Mouse (Mus musculus) CH12.LX (cell line): Measurements from ENCODE around the gene Arhgef38. TPM values are rescaled to one million over a fixed set of nuclear protein-coding genes. Genes with fewer than 3 reads are reported as not detected.

Experiments
- DNase-seq: peaks from one replicate; pipeline ENCODE4 v3.0.0-alpha.2; 2013; ENCODE audit errors: extremely low read depth
- H3K27ac ChIP-seq: 2 replicates; pipeline ENCODE4 v1.5.1; 2012; ENCODE audit warnings: low read depth, mild to moderate bottlenecking, control low read depth, moderate library complexity; ENCODE audit not compliant: insufficient read depth
- H3K27me3 ChIP-seq: replicated peaks from 2 replicates; pipeline ENCODE3; 2012; ENCODE audit warnings: inconsistent platforms
- H3K36me3 ChIP-seq, 2 experiments: replicated peaks in 1 of 2; 2 replicates each; pipeline versions ENCODE3 to v1.6.1; 2012; ENCODE audit warnings: inconsistent platforms in 1 of 2, low read length in 1 of 2, mild to moderate bottlenecking in 1 of 2, mixed read lengths in 1 of 2, moderate library complexity in 1 of 2; ENCODE audit not compliant: control insufficient read depth in 1 of 2, insufficient read depth in 1 of 2
- H3K4me1 ChIP-seq, 2 experiments: 2 replicates each; pipeline ENCODE4 v1.6.1; 2012; ENCODE audit warnings: inconsistent platforms in 1 of 2, moderate library complexity in 1 of 2; ENCODE audit not compliant: insufficient read depth in 2 of 2, control insufficient read depth in 1 of 2
- H3K4me2 ChIP-seq: 2 replicates; pipeline ENCODE4 v1.6.1; 2012; ENCODE audit warnings: low read depth, mild to moderate bottlenecking, control low read depth; ENCODE audit not compliant: poor library complexity, insufficient read depth, severe bottlenecking
- H3K4me3 ChIP-seq, 3 experiments: fragments of 150-350 bp in 1 of 3; sonication (generic) in 1 of 3; replicated peaks in 1 of 3; 2 replicates each; pipeline versions ENCODE3 to v1.5.1; 2011 to 2012; ENCODE audit warnings: low read depth in 2 of 3, low read length in 2 of 3, mild to moderate bottlenecking in 2 of 3, moderate library complexity in 2 of 3, control low read depth in 1 of 3, improper control_type of control experiment in 1 of 3, inconsistent platforms in 1 of 3, mixed read lengths in 1 of 3; ENCODE audit not compliant: poor library complexity in 1 of 3
- H3K79me2 ChIP-seq: replicated peaks from 2 replicates; pipeline ENCODE4 v1.6.1; 2012; ENCODE audit warnings: mild to moderate bottlenecking, moderate library complexity; ENCODE audit not compliant: control insufficient read depth, poor library complexity, insufficient read depth, severe bottlenecking; ENCODE audit errors: extremely low read depth
- H3K9ac ChIP-seq: 2 replicates; pipeline ENCODE4 v1.6.1; 2012; ENCODE audit warnings: low read depth, mild to moderate bottlenecking, control low read depth, moderate library complexity; ENCODE audit not compliant: insufficient read depth
- H3K9me3 ChIP-seq: replicated peaks from 2 replicates; pipeline ENCODE3; 2012; ENCODE audit warnings: low read length, inconsistent platforms, mixed read lengths
- BHLHE40 ChIP-seq: IDR thresholded peaks from 2 replicates; pipeline ENCODE4 v1.6.1; 2011; ENCODE audit warnings: mild to moderate bottlenecking, low read depth, low read length, improper control_type of control experiment
- CHD1 ChIP-seq: IDR thresholded peaks from 2 replicates; pipeline ENCODE4 v1.6.1; 2012; ENCODE audit warnings: low read depth, low read length, improper control_type of control experiment, inconsistent platforms
- CHD2 ChIP-seq: IDR thresholded peaks from 2 replicates; pipeline ENCODE4 v1.6.1; 2011; ENCODE audit warnings: low read length, improper control_type of control experiment
- CTCF ChIP-seq, 2 experiments: IDR thresholded peaks in 1 of 2; conservative IDR thresholded peaks in 1 of 2; 2 replicates each; pipeline ENCODE4 v1.5.1; 2011 to 2012; ENCODE audit warnings: low read depth in 2 of 2, low read length in 2 of 2, improper control_type of control experiment in 1 of 2, inconsistent platforms in 1 of 2, mild to moderate bottlenecking in 1 of 2, moderate library complexity in 1 of 2
- ELF1 ChIP-seq: IDR thresholded peaks from 2 replicates; pipeline ENCODE4 v1.6.1; 2014; ENCODE audit warnings: low read depth, mild to moderate bottlenecking, inconsistent platforms, low read length, improper control_type of control experiment
- EP300 ChIP-seq: IDR thresholded peaks from 2 replicates; pipeline ENCODE4 v1.6.1; 2011; ENCODE audit warnings: low read length, improper control_type of control experiment
- ETS1 ChIP-seq: conservative IDR thresholded peaks from 2 replicates; pipeline ENCODE4 v1.6.1; 2012; ENCODE audit warnings: low read depth, mild to moderate bottlenecking, inconsistent platforms, low read length, improper control_type of control experiment, moderate library complexity
- GABPA ChIP-seq: IDR thresholded peaks from 2 replicates; pipeline ENCODE4 v1.6.1; 2012; ENCODE audit warnings: low read depth, low read length, improper control_type of control experiment, inconsistent platforms; ENCODE audit not compliant: insufficient replicate concordance
- HCFC1 ChIP-seq: IDR thresholded peaks from 2 replicates; pipeline ENCODE4 v1.6.1; 2012; ENCODE audit warnings: low read depth, mild to moderate bottlenecking, inconsistent platforms, low read length, improper control_type of control experiment
- IRF4 ChIP-seq: IDR thresholded peaks from 2 replicates; pipeline ENCODE4 v1.6.1; 2014; ENCODE audit warnings: low read depth, mild to moderate bottlenecking, inconsistent platforms, low read length, improper control_type of control experiment
- JUND ChIP-seq: conservative IDR thresholded peaks from 2 replicates; pipeline ENCODE4 v1.6.1; 2011; ENCODE audit warnings: low read depth, low read length, improper control_type of control experiment
- KAT2A ChIP-seq: IDR thresholded peaks from 2 replicates; pipeline ENCODE4 v1.6.1; 2012; ENCODE audit warnings: low read length, improper control_type of control experiment, inconsistent platforms; ENCODE audit not compliant: insufficient replicate concordance
- MAFK ChIP-seq: IDR thresholded peaks from 2 replicates; pipeline ENCODE4 v1.6.1; 2011; ENCODE audit warnings: low read length, improper control_type of control experiment; ENCODE audit not compliant: insufficient replicate concordance
- MAZ ChIP-seq: IDR thresholded peaks from 2 replicates; pipeline ENCODE4 v1.6.1; 2012; ENCODE audit warnings: low read depth, mild to moderate bottlenecking, inconsistent platforms, low read length, improper control_type of control experiment, moderate library complexity
- MEF2A ChIP-seq: IDR thresholded peaks from 2 replicates; pipeline ENCODE4 v1.6.1; 2014; ENCODE audit warnings: low read depth, mild to moderate bottlenecking, inconsistent platforms, low read length, improper control_type of control experiment, borderline replicate concordance
- MXI1 ChIP-seq: IDR thresholded peaks from 2 replicates; pipeline ENCODE4 v1.6.1; 2011; ENCODE audit warnings: mild to moderate bottlenecking, low read depth, low read length, improper control_type of control experiment
- MYC ChIP-seq: IDR thresholded peaks from 2 replicates; pipeline ENCODE4 v1.6.1; 2011; ENCODE audit warnings: low read depth, mild to moderate bottlenecking, improper control_type of control experiment, low read length
- NRF1 ChIP-seq: IDR thresholded peaks from 2 replicates; pipeline ENCODE4 v1.6.1; 2014; ENCODE audit warnings: low read depth, mild to moderate bottlenecking, inconsistent platforms, low read length, improper control_type of control experiment, moderate library complexity
- PAX5 ChIP-seq: IDR thresholded peaks from 2 replicates; pipeline ENCODE4 v1.6.1; 2012; ENCODE audit warnings: low read length, inconsistent platforms, mixed read lengths
- POLR2AphosphoS2 ChIP-seq: IDR thresholded peaks from 2 replicates; pipeline ENCODE4 v1.6.1; 2011; ENCODE audit warnings: low read depth, low read length, improper control_type of control experiment
- RAD21 ChIP-seq: IDR thresholded peaks from 2 replicates; pipeline ENCODE4 v1.6.1; 2011; ENCODE audit warnings: low read depth, mild to moderate bottlenecking, low read length, improper control_type of control experiment, moderate library complexity
- SIN3A ChIP-seq: IDR thresholded peaks from 2 replicates; pipeline ENCODE4 v1.6.1; 2012; ENCODE audit warnings: low read length, improper control_type of control experiment, inconsistent platforms
- SMC3 ChIP-seq: IDR thresholded peaks from 2 replicates; pipeline ENCODE4 v1.6.1; 2011; ENCODE audit warnings: low read depth, low read length, improper control_type of control experiment
- UBTF ChIP-seq: IDR thresholded peaks from 2 replicates; pipeline ENCODE4 v1.6.1; 2012; ENCODE audit warnings: low read depth, mild to moderate bottlenecking, inconsistent platforms, low read length, improper control_type of control experiment, moderate library complexity
- USF2 ChIP-seq: conservative IDR thresholded peaks from 2 replicates; pipeline ENCODE4 v1.6.1; 2011; ENCODE audit warnings: low read depth, low read length, improper control_type of control experiment
- ZC3H11A ChIP-seq: IDR thresholded peaks from 2 replicates; pipeline ENCODE4 v1.6.1; 2012; ENCODE audit warnings: low read depth, mild to moderate bottlenecking, inconsistent platforms, low read length, improper control_type of control experiment
- ZKSCAN1 ChIP-seq: IDR thresholded peaks from 2 replicates; pipeline ENCODE4 v1.6.1; 2012; ENCODE audit warnings: low read depth, inconsistent platforms, low read length, improper control_type of control experiment, borderline replicate concordance
- ZMIZ1 ChIP-seq: IDR thresholded peaks from 2 replicates; pipeline ENCODE4 v1.6.1; 2012; ENCODE audit warnings: low read depth, mild to moderate bottlenecking, inconsistent platforms, low read length, improper control_type of control experiment
- dilution Hi-C: fragments of 300-500 bp; cut with MboI; formaldehyde crosslinking; loops from 2 replicates; pipeline ENCODE4 v1.14.3; 2020; ENCODE audit warnings: low sequenced_read_pairs; ENCODE audit not compliant: extremely low pct_unique_long_range_greater_than_20kb, extremely low pct_ligation_motif_present
- in situ Hi-C: fragments of 300-500 bp; cut with MboI; formaldehyde crosslinking; loops from 3 replicates; pipeline ENCODE4 v1.14.3; 2019; ENCODE audit warnings: low sequenced_read_pairs, low pct_ligation_motif_present, low pct_unique_long_range_greater_than_20kb, mixed read lengths
- polyA plus RNA-seq: library from polyadenylated mRNA; unstranded; fragments of >175 nt; gene quantifications from 2 replicates; pipeline ENCODE4 v1.2.1, GENCODE M21; 2012; ENCODE audit warnings: low read depth; ENCODE audit not compliant: insufficient read length
- total RNA-seq, 2 experiments: library from RNA; depleted of rRNA; stranded (reverse); fragments of 300-350 nt in 1 of 2; fragments of >200 nt in 1 of 2; gene quantifications; 2 replicates each; pipeline ENCODE4 v1.2.3; 2012 to 2014

Arhgef38 gene
- total and polyA plus RNA-seq, 3 experiments: not detected

GRCm38 (mm10) chr3:133233993-133234392, 756 bp downstream of the Arhgef38 start:
- no peak for TF ChIP-seq ZC3H11A
- no peak for TF ChIP-seq GABPA
- no peak for TF ChIP-seq MXI1
- TF ChIP-seq MYC: no peak
- no peak for TF ChIP-seq ELF1
- 0 out of 2 replicates have a peak, but pooled peaks have one; percentile 39 for TF ChIP-seq UBTF
- no peak for TF ChIP-seq NRF1
- no peak for TF ChIP-seq ZMIZ1
- peak; percentile 57; the same call in 1 of the 2 replicates for TF ChIP-seq IRF4
- TF ChIP-seq JUND: peak; percentile 23; the same call in 1 of the 2 replicates
- TF ChIP-seq MEF2A: 0 out of 2 replicates have a peak, but pooled peaks have one; percentile 37
- no peak for TF ChIP-seq USF2
- no peak for TF ChIP-seq KAT2A
- no peak; the same call in 1 of the 2 replicates for TF ChIP-seq SMC3
- no peak for TF ChIP-seq POLR2AphosphoS2
- no peak for TF ChIP-seq CHD1
- no peak for TF ChIP-seq MAZ
- no peak for TF ChIP-seq BHLHE40
- no peak for TF ChIP-seq HCFC1
- TF ChIP-seq PAX5: no peak
- TF ChIP-seq CHD2: peak; percentile 81
- 0 out of 2 replicates have a peak, but pooled peaks have one; percentile 36 for TF ChIP-seq EP300
- TF ChIP-seq ZKSCAN1: no peak
- TF ChIP-seq CTCF (conservative IDR thresholded peaks at IDR 0.05 in 1 of 2, IDR thresholded peaks at IDR 0.05 in 1 of 2; ENCODE audit: low read depth in 2 of 2, low read length in 2 of 2): no peak
- no peak for TF ChIP-seq SIN3A
- 0 out of 2 replicates have a peak, but pooled peaks have one; percentile 23 for TF ChIP-seq ETS1
- no peak for TF ChIP-seq MAFK
- TF ChIP-seq RAD21: no peak
- no peaks in the 10 kb centered on the region for H3K36me3 ChIP-seq
- H3K27me3 ChIP-seq: no peaks in the 10 kb centered on the region
- no peak overlapping the region for H3K4me3 ChIP-seq
- dilution Hi-C loops (no loop called here), in situ Hi-C loops (no loop called here)
- H3K4me2 ChIP-seq: peak overlapping the region; percentile 95
- H3K4me1 ChIP-seq: peaks cover 19 to 54% of the 10 kb centered on the region in 2 experiments
- no peaks in the 10 kb centered on the region for H3K79me2 ChIP-seq
- no peaks in the 10 kb centered on the region for H3K9me3 ChIP-seq
- no peak for DNase-seq
- H3K9ac ChIP-seq: no peak overlapping the region
- H3K27ac ChIP-seq: no peak overlapping the region
